Mouse (Mus musculus): ENCODE measurements around the gene Hspb8.
"Not testable (repeated sequence)": the region's sequence is repeated elsewhere in the genome, so short reads cannot be mapped to it uniquely, and the experiment has no call there.

Gene Hspb8

GRCm38 (mm10) chr5:116392603-116393002 is 30.1 kb downstream of the Hspb8 start:
- no peak for DNase-seq (ENCODE audit: low read depth, low spot score)

GRCm38 (mm10) chr5:116389856-116390542 is 32.7 kb downstream of the Hspb8 start:
- DNase-seq (ENCODE audit: low read depth, low spot score), result no peak

GRCm38 (mm10) chr5:116389321-116389720 is 33.3 kb downstream of the Hspb8 start:
- DNase-seq (ENCODE audit: low read depth, low spot score), result no peak

- DNase-seq (ENCODE audit: low read depth, low spot score), result no peak
Measured at GRCm38 (mm10) chr5:116387302-116387935, 35.2 kb downstream of the Hspb8 start.

- DNase-seq (ENCODE audit: low read depth, low spot score), result peak; percentile 55
Measured at GRCm38 (mm10) chr5:116386020-116386419, 36.6 kb downstream of the Hspb8 start.

GRCm38 (mm10) chr5:116382646-116383045 is 40.0 kb downstream of the Hspb8 start:
- DNase-seq (ENCODE audit: low read depth, low spot score), result not testable (repeated sequence)

- no peak for DNase-seq (ENCODE audit: low read depth, low spot score)
Measured at GRCm38 (mm10) chr5:116381726-116382125, 40.9 kb downstream of the Hspb8 start.

GRCm38 (mm10) chr5:116381217-116381616 is 41.4 kb downstream of the Hspb8 start:
- DNase-seq (ENCODE audit: low read depth, low spot score), result no peak

GRCm38 (mm10) chr5:116380384-116380783 is 42.3 kb downstream of the Hspb8 start:
- no peak for DNase-seq (ENCODE audit: low read depth, low spot score)

GRCm38 (mm10) chr5:116378872-116379271 is 43.8 kb downstream of the Hspb8 start:
- DNase-seq (ENCODE audit: low read depth, low spot score), result peak; percentile 9

- no peak for DNase-seq (ENCODE audit: low read depth, low spot score)
Measured at GRCm38 (mm10) chr5:116367923-116368322, 54.7 kb downstream of the Hspb8 start.

- DNase-seq (ENCODE audit: low read depth, low spot score), result peak; percentile 30
Measured at GRCm38 (mm10) chr5:116366889-116367682, 55.6 kb downstream of the Hspb8 start.

GRCm38 (mm10) chr5:116361342-116361741 is 61.3 kb downstream of the Hspb8 start:
- DNase-seq (ENCODE audit: low read depth, low spot score), result no peak

- DNase-seq (ENCODE audit: low read depth, low spot score), result peak; percentile 54
Measured at GRCm38 (mm10) chr5:116360751-116361150, 61.9 kb downstream of the Hspb8 start.

All from forelimb bud, embryonic 11.5 days (tissue).